Mouse (Mus musculus): ENCODE results near the gene Zscan25. TPM values are rescaled to one million over a fixed set of nuclear protein-coding genes. Genes with fewer than 3 reads are reported as not detected.
"Not testable (repeated sequence)": the region's sequence is repeated elsewhere in the genome, so short reads cannot be mapped to it uniquely, and the experiment has no call there.

Zscan25 gene
- polyA plus RNA-seq, 1 experiment from 2014 or later = 0.48 TPM

GRCm38 (mm10) chr5:145288382-145288781 lies 8.1 kb downstream of the Zscan25 start:
- Histone ChIP-seq H3K27ac (ENCODE audit: low read depth, low read length) (no peak overlapping the region), H3K9ac (ENCODE audit: low read depth, low read length) (no peak overlapping the region), H3K4me3 (ENCODE audit: low read depth, low read length) (no peak overlapping the region), H3K36me3 (ENCODE audit: control insufficient read depth, insufficient read depth, low read length) (peaks cover 60% of the 10 kb centered on the region), H3K9me3 (ENCODE audit: control insufficient read depth, low read length) (no peaks in the 10 kb centered on the region), H3K4me1 (replicated peaks; ENCODE audit: control insufficient read depth, insufficient read depth, low read length) (no peaks in the 10 kb centered on the region), H3K4me2 (no peak overlapping the region), H3K27me3 (replicated peaks; ENCODE audit: control insufficient read depth, insufficient read depth, low read length) (no peaks in the 10 kb centered on the region)
- DNase-seq (ENCODE audit: low spot score) = no peak
- no peak for ATAC-seq (replicated peaks; ENCODE audit: low FRiP score)
- 93% methylated on average over 5 of the region's 5 CpGs for WGBS

- ATAC-seq (replicated peaks; ENCODE audit: low FRiP score) = 0 out of 2 replicates have a peak, but pooled peaks have one; percentile 6
- no peak overlapping the region for H3K27ac ChIP-seq (ENCODE audit: low read depth, low read length)
- no peaks in the 10 kb centered on the region for H3K9me3 ChIP-seq (ENCODE audit: control insufficient read depth, low read length)
- H3K27me3 ChIP-seq (replicated peaks; ENCODE audit: control insufficient read depth, insufficient read depth, low read length) = no peaks in the 10 kb centered on the region
- no peak overlapping the region for H3K9ac ChIP-seq (ENCODE audit: low read depth, low read length)
- H3K36me3 ChIP-seq (ENCODE audit: control insufficient read depth, insufficient read depth, low read length) = peaks cover 43% of the 10 kb centered on the region
- no peak overlapping the region for H3K4me2 ChIP-seq
- peak; percentile 24 for DNase-seq (ENCODE audit: low spot score)
- 95% methylated on average over 16 of the region's 16 CpGs for WGBS
- no peak overlapping the region for H3K4me3 ChIP-seq (ENCODE audit: low read depth, low read length)
- H3K4me1 ChIP-seq (replicated peaks; ENCODE audit: control insufficient read depth, insufficient read depth, low read length) = no peaks in the 10 kb centered on the region
Observed at GRCm38 (mm10) chr5:145290697-145291096, 10.4 kb downstream of the Zscan25 start.

GRCm38 (mm10) chr5:145292398-145292797 lies 12.1 kb downstream of the Zscan25 start:
- H3K9ac ChIP-seq (ENCODE audit: low read depth, low read length) = no peak overlapping the region
- H3K36me3 ChIP-seq (ENCODE audit: control insufficient read depth, insufficient read depth, low read length) = peaks cover 36% of the 10 kb centered on the region
- no peak overlapping the region for H3K4me2 ChIP-seq
- no peaks in the 10 kb centered on the region for H3K4me1 ChIP-seq (replicated peaks; ENCODE audit: control insufficient read depth, insufficient read depth, low read length)
- H3K27me3 ChIP-seq (replicated peaks; ENCODE audit: control insufficient read depth, insufficient read depth, low read length) = no peaks in the 10 kb centered on the region
- peak; percentile 22 for DNase-seq (ENCODE audit: low spot score)
- no peaks in the 10 kb centered on the region for H3K9me3 ChIP-seq (ENCODE audit: control insufficient read depth, low read length)
- H3K4me3 ChIP-seq (ENCODE audit: low read depth, low read length) = no peak overlapping the region
- WGBS = 92% methylated on average over 6 of the region's 6 CpGs
- ATAC-seq (replicated peaks; ENCODE audit: low FRiP score) = no peak
- no peak overlapping the region for H3K27ac ChIP-seq (ENCODE audit: low read depth, low read length)

GRCm38 (mm10) chr5:145300469-145300868 lies 20.2 kb downstream of the Zscan25 start:
- Histone ChIP-seq H3K9me3 (ENCODE audit: control insufficient read depth, low read length) (no peaks in the 10 kb centered on the region), H3K36me3 (ENCODE audit: control insufficient read depth, insufficient read depth, low read length) (no peaks in the 10 kb centered on the region), H3K4me2 (no peak overlapping the region), H3K4me1 (replicated peaks; ENCODE audit: control insufficient read depth, insufficient read depth, low read length) (no peaks in the 10 kb centered on the region), H3K4me3 (ENCODE audit: low read depth, low read length) (no peak overlapping the region), H3K27me3 (replicated peaks; ENCODE audit: control insufficient read depth, insufficient read depth, low read length) (no peaks in the 10 kb centered on the region), H3K27ac (ENCODE audit: low read depth, low read length) (no peak overlapping the region), H3K9ac (ENCODE audit: low read depth, low read length) (no peak overlapping the region)
- ATAC-seq (replicated peaks; ENCODE audit: low FRiP score) = no peak
- DNase-seq (ENCODE audit: low spot score) = no peak

GRCm38 (mm10) chr5:145301796-145302195 lies 21.5 kb downstream of the Zscan25 start:
- not testable (repeated sequence) for DNase-seq (ENCODE audit: low spot score); ATAC-seq (replicated peaks; ENCODE audit: low FRiP score); H3K27me3 ChIP-seq (replicated peaks; ENCODE audit: control insufficient read depth, insufficient read depth, low read length); H3K4me2 ChIP-seq; H3K9ac ChIP-seq (ENCODE audit: low read depth, low read length); H3K27ac ChIP-seq (ENCODE audit: low read depth, low read length); H3K36me3 ChIP-seq (ENCODE audit: control insufficient read depth, insufficient read depth, low read length); H3K4me1 ChIP-seq (replicated peaks; ENCODE audit: control insufficient read depth, insufficient read depth, low read length); H3K9me3 ChIP-seq (ENCODE audit: control insufficient read depth, low read length); H3K4me3 ChIP-seq (ENCODE audit: low read depth, low read length)
- 72% methylated on average over 4 of the region's 4 CpGs for WGBS

- Histone ChIP-seq H3K4me2 (no peak overlapping the region), H3K27me3 (replicated peaks; ENCODE audit: control insufficient read depth, insufficient read depth, low read length) (no peaks in the 10 kb centered on the region), H3K9me3 (ENCODE audit: control insufficient read depth, low read length) (no peaks in the 10 kb centered on the region), H3K4me3 (ENCODE audit: low read depth, low read length) (no peak overlapping the region), H3K36me3 (ENCODE audit: control insufficient read depth, insufficient read depth, low read length) (no peaks in the 10 kb centered on the region), H3K27ac (ENCODE audit: low read depth, low read length) (no peak overlapping the region), H3K4me1 (replicated peaks; ENCODE audit: control insufficient read depth, insufficient read depth, low read length) (no peaks in the 10 kb centered on the region), H3K9ac (ENCODE audit: low read depth, low read length) (no peak overlapping the region)
- 65% methylated on average over 1 of the region's 1 CpGs for WGBS
- DNase-seq (ENCODE audit: low spot score) (no peak), ATAC-seq (replicated peaks; ENCODE audit: low FRiP score) (no peak)
Observed at GRCm38 (mm10) chr5:145302424-145302823, 22.1 kb downstream of the Zscan25 start.

GRCm38 (mm10) chr5:145306953-145307352 lies 26.7 kb downstream of the Zscan25 start:
- WGBS = 90% methylated on average over 4 of the region's 4 CpGs
- H3K36me3 ChIP-seq (ENCODE audit: control insufficient read depth, insufficient read depth, low read length); H3K9me3 ChIP-seq (ENCODE audit: control insufficient read depth, low read length); DNase-seq (ENCODE audit: low spot score); H3K4me1 ChIP-seq (replicated peaks; ENCODE audit: control insufficient read depth, insufficient read depth, low read length); H3K27ac ChIP-seq (ENCODE audit: low read depth, low read length); H3K9ac ChIP-seq (ENCODE audit: low read depth, low read length); ATAC-seq (replicated peaks; ENCODE audit: low FRiP score); H3K27me3 ChIP-seq (replicated peaks; ENCODE audit: control insufficient read depth, insufficient read depth, low read length); H3K4me3 ChIP-seq (ENCODE audit: low read depth, low read length); H3K4me2 ChIP-seq: not testable (repeated sequence)

- H3K4me2 ChIP-seq; H3K4me3 ChIP-seq (ENCODE audit: low read depth, low read length); H3K9me3 ChIP-seq (ENCODE audit: control insufficient read depth, low read length); H3K36me3 ChIP-seq (ENCODE audit: control insufficient read depth, insufficient read depth, low read length); H3K9ac ChIP-seq (ENCODE audit: low read depth, low read length); DNase-seq (ENCODE audit: low spot score); ATAC-seq (replicated peaks; ENCODE audit: low FRiP score); H3K27ac ChIP-seq (ENCODE audit: low read depth, low read length); H3K4me1 ChIP-seq (replicated peaks; ENCODE audit: control insufficient read depth, insufficient read depth, low read length); H3K27me3 ChIP-seq (replicated peaks; ENCODE audit: control insufficient read depth, insufficient read depth, low read length): not testable (repeated sequence)
- WGBS = 76% methylated on average over 3 of the region's 3 CpGs
Observed at GRCm38 (mm10) chr5:145307811-145308210, 27.5 kb downstream of the Zscan25 start.

- ATAC-seq (replicated peaks; ENCODE audit: low FRiP score) = peak; percentile 61; the same call in 1 of the 2 replicates
- Histone ChIP-seq H3K4me2 (no peak overlapping the region), H3K36me3 (ENCODE audit: control insufficient read depth, insufficient read depth, low read length) (no peaks in the 10 kb centered on the region)
Observed at GRCm38 (mm10) chr5:145313845-145314244, 33.5 kb downstream of the Zscan25 start.

More at GRCm38 (mm10) chr5:145313845-145314244, 33.5 kb downstream of the Zscan25 start:
- no peaks in the 10 kb centered on the region for H3K4me1 ChIP-seq (replicated peaks; ENCODE audit: control insufficient read depth, insufficient read depth, low read length)
- no peak overlapping the region for H3K4me3 ChIP-seq (ENCODE audit: low read depth, low read length)
- no peak overlapping the region for H3K9ac ChIP-seq (ENCODE audit: low read depth, low read length)
- no peak for DNase-seq (ENCODE audit: low spot score)
- H3K9me3 ChIP-seq (ENCODE audit: control insufficient read depth, low read length) = no peaks in the 10 kb centered on the region
- no peaks in the 10 kb centered on the region for H3K27me3 ChIP-seq (replicated peaks; ENCODE audit: control insufficient read depth, insufficient read depth, low read length)
- no peak overlapping the region for H3K27ac ChIP-seq (ENCODE audit: low read depth, low read length)

Data from liver, embryonic 11.5 days (tissue).